Mouse (Mus musculus): Measurements from ENCODE around the gene Adamts18. TPM values are rescaled to one million over a fixed set of nuclear protein-coding genes. Genes with fewer than 3 reads are reported as not detected.
"Not testable (repeated sequence)": the region's sequence is repeated elsewhere in the genome, so short reads cannot be mapped to it uniquely, and the experiment has no call there.

Gene Adamts18
- polyA plus RNA-seq, 1 experiment from 2014 or later: 2.8 TPM

- H3K9me3 ChIP-seq: no peaks in the 10 kb centered on the region
- no peak overlapping the region for H3K9ac ChIP-seq
- WGBS: 65% methylated on average over 8 of the region's 8 CpGs
- no peaks in the 10 kb centered on the region for H3K4me1 ChIP-seq (replicated peaks)
- H3K4me2 ChIP-seq: no peak overlapping the region
- H3K27ac ChIP-seq (replicated peaks): no peak overlapping the region
- H3K27me3 ChIP-seq: no peaks in the 10 kb centered on the region
- no peak overlapping the region for H3K4me3 ChIP-seq
- no peaks in the 10 kb centered on the region for H3K36me3 ChIP-seq
- no peak for ATAC-seq (ENCODE audit: low FRiP score, low read depth)
Observed at GRCm38 (mm10) chr8:113836892-113837569, 11.5 kb downstream of the Adamts18 start.

DNA sequence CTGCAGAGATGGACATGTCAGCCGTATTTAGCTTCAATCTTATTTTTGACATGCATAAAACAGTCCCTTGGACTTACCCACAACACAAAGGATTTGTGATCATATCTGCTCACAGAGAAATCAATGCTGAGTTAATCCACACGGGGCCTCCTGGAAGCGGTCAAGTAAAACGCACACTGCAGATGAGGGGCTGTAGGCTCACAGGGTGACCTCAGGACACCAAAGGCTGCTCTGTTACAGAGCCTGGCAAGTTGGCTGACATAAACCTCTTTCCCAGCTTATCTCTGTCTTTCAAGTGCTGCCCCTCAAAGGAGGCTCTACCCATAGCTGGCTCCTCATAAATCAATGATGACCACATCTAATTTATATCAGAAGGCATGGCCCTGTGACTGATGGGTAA lies 14.9 kb downstream of the Adamts18 start:
- Histone ChIP-seq H3K4me3 (no peak overlapping the region), H3K4me1 (replicated peaks) (no peaks in the 10 kb centered on the region), H3K9ac (no peak overlapping the region), H3K4me2 (no peak overlapping the region), H3K27me3 (no peaks in the 10 kb centered on the region), H3K36me3 (no peaks in the 10 kb centered on the region), H3K9me3 (no peaks in the 10 kb centered on the region), H3K27ac (replicated peaks) (no peak overlapping the region)
- 63% methylated on average over 4 of the region's 4 CpGs for WGBS
- ATAC-seq (ENCODE audit: low FRiP score, low read depth): no peak

DNA sequence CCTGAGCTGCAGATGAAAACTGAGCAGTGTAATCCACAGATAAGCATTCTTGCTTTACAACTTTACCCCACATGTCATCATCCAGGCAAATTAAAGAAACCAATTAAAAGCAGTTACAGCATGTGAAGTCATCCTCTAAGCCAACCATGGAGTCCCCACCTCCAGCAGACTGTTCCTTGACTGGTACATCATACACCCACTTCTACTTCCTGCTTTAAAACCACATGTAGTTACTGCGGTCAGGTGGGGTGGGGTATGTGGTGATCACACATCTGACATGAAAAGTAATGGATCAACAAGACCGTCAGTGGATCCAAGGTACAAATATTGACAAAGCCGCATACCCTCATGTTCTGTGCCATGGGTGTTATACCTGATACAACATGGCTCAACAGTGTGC lies 21.3 kb downstream of the Adamts18 start:
- no peaks in the 10 kb centered on the region for H3K27me3 ChIP-seq
- no peak overlapping the region for H3K4me2 ChIP-seq
- H3K4me1 ChIP-seq (replicated peaks): no peaks in the 10 kb centered on the region
- WGBS: 94% methylated on average over 3 of the region's 3 CpGs
- no peak overlapping the region for H3K9ac ChIP-seq
- no peak for ATAC-seq (ENCODE audit: low FRiP score, low read depth)
- no peaks in the 10 kb centered on the region for H3K36me3 ChIP-seq
- H3K27ac ChIP-seq (replicated peaks): no peak overlapping the region
- H3K4me3 ChIP-seq: no peak overlapping the region
- no peaks in the 10 kb centered on the region for H3K9me3 ChIP-seq

DNA sequence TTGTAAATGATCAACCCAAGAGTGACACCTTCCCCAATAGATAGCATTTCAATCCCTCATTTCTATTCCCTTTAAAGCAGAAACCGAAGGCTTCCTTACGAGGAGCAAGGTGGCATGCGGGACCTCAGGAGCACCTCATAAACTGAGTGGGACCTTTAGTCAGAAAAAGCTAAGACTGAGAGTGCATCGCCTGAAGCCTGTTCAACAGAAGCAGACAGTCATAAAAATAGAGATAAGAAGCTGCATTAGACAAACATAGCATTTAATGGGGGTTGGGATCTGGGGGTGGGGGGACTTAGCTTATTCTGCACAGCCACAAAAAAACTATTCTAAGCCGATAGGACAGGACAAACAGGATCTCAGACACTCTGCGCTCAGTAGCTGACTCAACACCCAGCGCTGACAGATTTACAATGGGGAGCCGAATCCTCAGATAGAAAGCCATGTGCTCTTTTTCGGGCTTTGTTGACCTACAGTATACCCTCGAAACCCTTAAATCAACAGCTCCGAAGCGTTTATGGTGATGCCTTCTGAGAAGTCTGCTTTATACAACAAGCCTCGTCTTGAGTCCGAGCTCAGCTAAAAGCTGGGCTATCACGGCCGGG lies 27.5 kb downstream of the Adamts18 start:
- no peak overlapping the region for H3K4me3 ChIP-seq
- H3K9ac ChIP-seq: no peak overlapping the region
- no peak overlapping the region for H3K4me2 ChIP-seq
- H3K27me3 ChIP-seq: no peaks in the 10 kb centered on the region
- 81% methylated on average over 16 of the region's 16 CpGs for WGBS
- H3K36me3 ChIP-seq: no peaks in the 10 kb centered on the region
- H3K4me1 ChIP-seq (replicated peaks): no peaks in the 10 kb centered on the region
- no peak for ATAC-seq (ENCODE audit: low FRiP score, low read depth)
- H3K9me3 ChIP-seq: no peaks in the 10 kb centered on the region
- no peak overlapping the region for H3K27ac ChIP-seq (replicated peaks)

GRCm38 (mm10) chr8:113813966-113814365 lies 34.6 kb downstream of the Adamts18 start:
- no peak for ATAC-seq (ENCODE audit: low FRiP score, low read depth)
- Histone ChIP-seq H3K4me2 (no peak overlapping the region), H3K4me3 (no peak overlapping the region), H3K36me3 (no peaks in the 10 kb centered on the region), H3K9ac (no peak overlapping the region), H3K9me3 (no peaks in the 10 kb centered on the region), H3K27me3 (no peaks in the 10 kb centered on the region), H3K4me1 (replicated peaks) (no peaks in the 10 kb centered on the region), H3K27ac (replicated peaks) (no peak overlapping the region)
- 61% methylated on average over 6 of the region's 6 CpGs for WGBS

DNA sequence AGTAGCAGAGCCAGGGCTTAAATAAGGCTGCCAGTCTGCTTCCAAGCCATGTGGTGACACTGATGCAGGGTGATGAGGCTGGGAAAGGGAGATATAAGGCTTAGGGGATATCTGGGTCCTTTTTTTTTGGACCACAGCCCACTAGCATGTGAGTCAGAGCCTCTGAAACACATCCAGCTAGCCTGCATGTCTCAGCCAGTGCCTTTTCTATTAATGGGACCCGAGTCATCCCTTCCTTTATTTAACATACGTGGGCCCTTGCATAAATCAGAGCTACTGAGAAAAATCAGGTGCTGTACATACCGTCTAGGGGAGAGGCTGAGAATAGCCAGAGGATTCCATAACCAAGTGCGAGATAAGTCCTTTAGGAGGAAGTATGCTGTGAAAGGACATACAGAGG lies 37.0 kb downstream of the Adamts18 start:
- no peak for ATAC-seq (ENCODE audit: low FRiP score, low read depth)
- no peaks in the 10 kb centered on the region for H3K27me3 ChIP-seq
- H3K9ac ChIP-seq: no peak overlapping the region
- H3K4me2 ChIP-seq: no peak overlapping the region
- no peak overlapping the region for H3K27ac ChIP-seq (replicated peaks)
- 85% methylated on average over 4 of the region's 4 CpGs for WGBS
- no peaks in the 10 kb centered on the region for H3K36me3 ChIP-seq
- no peaks in the 10 kb centered on the region for H3K9me3 ChIP-seq
- H3K4me1 ChIP-seq (replicated peaks): no peaks in the 10 kb centered on the region
- H3K4me3 ChIP-seq: no peak overlapping the region

DNA sequence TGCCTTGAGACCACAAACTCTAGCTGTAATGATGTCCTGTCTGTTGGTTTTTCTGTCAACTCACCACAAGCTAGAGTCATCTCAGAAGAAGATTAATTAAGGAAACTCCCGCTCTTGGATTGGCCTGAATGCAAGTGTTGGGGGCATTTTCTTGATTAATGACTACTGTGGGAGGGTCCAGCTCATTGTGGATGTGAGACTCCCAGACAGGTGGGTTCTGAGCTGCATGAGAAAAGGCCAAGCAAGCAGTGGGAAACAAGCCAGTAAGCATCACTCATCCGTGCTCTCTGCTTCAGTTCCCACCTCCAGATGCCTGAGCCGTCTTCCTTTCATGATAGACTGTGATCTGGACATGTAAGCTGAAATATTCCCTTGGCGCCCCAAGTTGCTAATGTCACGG lies 38.6 kb downstream of the Adamts18 start:
- Histone ChIP-seq H3K4me2 (no peak overlapping the region), H3K4me3 (no peak overlapping the region), H3K27ac (replicated peaks) (no peak overlapping the region), H3K9me3 (no peaks in the 10 kb centered on the region), H3K4me1 (replicated peaks) (no peaks in the 10 kb centered on the region), H3K36me3 (no peaks in the 10 kb centered on the region), H3K27me3 (no peaks in the 10 kb centered on the region), H3K9ac (no peak overlapping the region)
- no peak for ATAC-seq (ENCODE audit: low FRiP score, low read depth)
- WGBS: 62% methylated on average over 5 of the region's 5 CpGs

- no peak overlapping the region for H3K4me3 ChIP-seq
- WGBS: 76% methylated on average over 12 of the region's 12 CpGs
- no peak overlapping the region for H3K4me2 ChIP-seq
- ATAC-seq (ENCODE audit: low FRiP score, low read depth): no peak
- H3K9me3 ChIP-seq: no peaks in the 10 kb centered on the region
- H3K9ac ChIP-seq: no peak overlapping the region
- no peak overlapping the region for H3K27ac ChIP-seq (replicated peaks)
- H3K27me3 ChIP-seq: no peaks in the 10 kb centered on the region
- H3K4me1 ChIP-seq (replicated peaks): no peaks in the 10 kb centered on the region
- no peaks in the 10 kb centered on the region for H3K36me3 ChIP-seq
Observed at GRCm38 (mm10) chr8:113803830-113804611, 44.5 kb downstream of the Adamts18 start.

DNA sequence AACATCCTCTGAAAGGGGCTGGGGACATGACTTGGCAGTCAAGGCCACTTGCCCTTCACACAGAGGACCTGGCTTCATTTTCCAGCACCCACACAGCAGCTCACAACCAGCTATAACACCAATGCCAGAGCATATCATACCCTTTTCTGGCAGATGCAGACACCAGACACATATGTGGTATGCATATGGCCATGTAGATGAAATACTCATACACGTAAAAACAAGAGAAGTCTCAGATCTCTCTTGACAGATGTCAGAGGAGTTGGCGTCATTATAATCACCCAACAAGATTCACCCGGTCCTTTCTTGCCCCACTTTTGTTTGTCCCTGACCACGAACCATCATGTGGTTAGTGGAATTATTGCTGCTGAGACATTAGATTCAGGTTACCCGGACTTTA lies 47.0 kb downstream of the Adamts18 start:
- no peak for ATAC-seq (ENCODE audit: low FRiP score, low read depth)
- no peak overlapping the region for H3K27ac ChIP-seq (replicated peaks)
- no peaks in the 10 kb centered on the region for H3K9me3 ChIP-seq
- H3K27me3 ChIP-seq: no peaks in the 10 kb centered on the region
- no peak overlapping the region for H3K9ac ChIP-seq
- WGBS: 73% methylated on average over 5 of the region's 5 CpGs
- no peaks in the 10 kb centered on the region for H3K4me1 ChIP-seq (replicated peaks)
- no peaks in the 10 kb centered on the region for H3K36me3 ChIP-seq
- no peak overlapping the region for H3K4me2 ChIP-seq
- H3K4me3 ChIP-seq: no peak overlapping the region

- ATAC-seq (ENCODE audit: low FRiP score, low read depth): not testable (repeated sequence)
Observed at GRCm38 (mm10) chr8:113800556-113800955, 48.0 kb downstream of the Adamts18 start.

GRCm38 (mm10) chr8:113799550-113799949 lies 49.0 kb downstream of the Adamts18 start:
- no peaks in the 10 kb centered on the region for H3K36me3 ChIP-seq
- no peaks in the 10 kb centered on the region for H3K9me3 ChIP-seq
- H3K9ac ChIP-seq: no peak overlapping the region
- H3K27ac ChIP-seq (replicated peaks): no peak overlapping the region
- no CpG with 5 or more reads among the region's 5 CpGs for WGBS
- no peak overlapping the region for H3K4me3 ChIP-seq
- H3K4me2 ChIP-seq: no peak overlapping the region
- no peaks in the 10 kb centered on the region for H3K4me1 ChIP-seq (replicated peaks)
- ATAC-seq (ENCODE audit: low FRiP score, low read depth): no peak
- H3K27me3 ChIP-seq: no peaks in the 10 kb centered on the region

More at GRCm38 (mm10) chr8:113800556-113800955, 48.0 kb downstream of the Adamts18 start:
- H3K4me3 ChIP-seq; H3K27me3 ChIP-seq; H3K27ac ChIP-seq (replicated peaks); H3K9me3 ChIP-seq; H3K36me3 ChIP-seq; H3K4me2 ChIP-seq; H3K9ac ChIP-seq; H3K4me1 ChIP-seq (replicated peaks): not testable (repeated sequence)
- no CpG with 5 or more reads among the region's 5 CpGs for WGBS

- H3K27ac ChIP-seq (replicated peaks): no peak overlapping the region
- no peaks in the 10 kb centered on the region for H3K27me3 ChIP-seq
- no peak for ATAC-seq (ENCODE audit: low FRiP score, low read depth)
- no peaks in the 10 kb centered on the region for H3K4me1 ChIP-seq (replicated peaks)
- no peak overlapping the region for H3K4me2 ChIP-seq
- H3K9ac ChIP-seq: no peak overlapping the region
- H3K9me3 ChIP-seq: no peaks in the 10 kb centered on the region
- no peaks in the 10 kb centered on the region for H3K36me3 ChIP-seq
- no CpG with 5 or more reads among the region's 13 CpGs for WGBS
- H3K4me3 ChIP-seq: no peak overlapping the region
Observed at GRCm38 (mm10) chr8:113791856-113792255, 56.7 kb downstream of the Adamts18 start.

Measured in hindbrain, embryonic 15.5 days (tissue).